Mouse (Mus musculus) CD8-positive naive resting alpha-beta T cell, adult 2 months (primary cell): ENCODE results near the gene Cd86.
A peak's percentile ranks its signal among the peaks of the same experiment; 100 is the strongest.

Experiments used
- DNase-seq, 2 experiments: peaks; one replicate each; pipeline ENCODE4 v3.0.0; 2022; ENCODE audit warnings: low read depth in 2 of 2, low spot score in 2 of 2

The Cd86 gene

DNA sequence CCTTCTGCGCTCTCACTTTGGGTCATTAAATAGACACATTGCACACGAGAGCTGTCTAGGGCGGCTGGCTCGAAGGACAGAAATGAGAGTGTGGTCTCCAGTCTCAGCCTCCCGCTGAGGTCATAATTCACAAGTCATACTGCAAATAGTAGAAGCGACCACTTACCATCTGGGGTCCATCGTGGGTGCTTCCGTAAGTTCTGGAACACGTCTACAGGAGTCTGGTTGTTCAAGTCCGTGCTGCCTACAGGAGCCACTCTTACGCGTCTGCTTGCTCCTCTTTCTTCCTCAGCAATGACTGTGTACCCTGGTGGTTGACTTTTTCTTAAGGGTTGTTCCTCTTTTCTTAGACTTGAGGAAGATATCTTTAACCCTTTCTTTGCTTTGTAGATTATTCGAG is at the start of gene Cd86:
Gene Cd86, minus strand, starts transcription at position 300 of the 400 bp plus-strand sequence.
- DNase-seq, result peak; percentile 16 to 36

GRCm38 (mm10) chr16:36711760-36712159 is 45.9 kb upstream of the Cd86 start:
- DNase-seq, result no peak

GRCm38 (mm10) chr16:36710794-36711193 is 44.9 kb upstream of the Cd86 start:
- peak in 1 of 2 experiments; percentile 35 for DNase-seq

- DNase-seq, result peak in 1 of 2 experiments; percentile 19
These were observed 43.5 kb upstream of the Cd86 start for GRCm38 (mm10) chr16:36709405-36709804.

DNA sequence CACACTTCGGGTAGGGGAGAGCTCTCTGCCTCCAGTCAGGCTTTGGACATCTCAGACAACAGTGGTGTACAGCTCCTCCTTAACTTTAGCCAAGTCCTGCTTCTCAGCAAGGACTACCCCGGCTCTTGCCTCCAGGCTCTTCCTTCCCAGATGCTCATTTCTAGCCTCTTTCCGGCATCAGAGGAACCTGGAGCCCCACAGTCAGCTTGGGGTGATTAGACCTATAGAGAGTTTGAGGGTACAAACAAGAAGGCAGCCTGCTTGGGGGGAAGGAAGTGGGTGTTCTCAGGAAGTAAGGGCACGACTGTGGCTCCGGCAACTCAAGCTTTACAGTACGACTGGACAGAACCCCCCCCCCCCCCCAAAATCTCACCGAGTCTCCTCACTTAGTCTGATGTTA is 42.9 kb upstream of the Cd86 start:
- DNase-seq, result peak in 1 of 2 experiments; percentile 33

DNA sequence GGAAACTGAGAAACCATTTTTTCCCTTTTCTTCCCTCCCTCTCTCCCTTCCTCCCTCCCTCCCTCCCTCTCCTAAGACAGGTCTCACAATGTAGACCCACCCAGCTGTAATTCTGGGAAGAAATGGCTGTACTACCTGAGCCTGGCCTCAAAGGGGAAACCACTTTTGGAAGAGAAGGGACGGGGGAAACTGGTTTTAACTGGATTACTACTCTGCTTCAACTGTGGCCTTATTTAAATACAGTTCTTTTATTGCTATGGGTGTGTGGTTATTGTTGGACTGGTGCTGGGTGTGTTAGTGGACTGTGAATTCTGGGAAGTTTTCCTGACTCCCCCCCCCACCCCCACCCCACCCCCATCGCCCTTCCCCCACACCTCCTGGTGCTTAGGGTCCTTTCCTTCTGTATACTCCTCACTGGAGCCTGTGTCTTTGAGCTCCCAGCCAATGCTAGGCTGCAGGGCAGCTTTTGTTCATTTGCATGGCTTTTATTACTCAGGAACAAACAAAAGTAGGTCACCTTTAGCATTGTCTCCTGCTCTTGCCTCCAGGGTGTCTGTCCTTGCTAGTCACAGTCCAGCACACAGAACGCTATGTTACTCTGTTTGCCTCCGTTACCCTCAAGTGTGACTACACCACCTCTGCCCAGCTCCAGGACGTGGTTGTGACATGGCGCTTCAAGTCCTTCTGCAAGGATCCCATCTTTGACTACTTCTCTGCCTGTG is 42.0 kb upstream of the Cd86 start:
- DNase-seq, result no peak

DNA sequence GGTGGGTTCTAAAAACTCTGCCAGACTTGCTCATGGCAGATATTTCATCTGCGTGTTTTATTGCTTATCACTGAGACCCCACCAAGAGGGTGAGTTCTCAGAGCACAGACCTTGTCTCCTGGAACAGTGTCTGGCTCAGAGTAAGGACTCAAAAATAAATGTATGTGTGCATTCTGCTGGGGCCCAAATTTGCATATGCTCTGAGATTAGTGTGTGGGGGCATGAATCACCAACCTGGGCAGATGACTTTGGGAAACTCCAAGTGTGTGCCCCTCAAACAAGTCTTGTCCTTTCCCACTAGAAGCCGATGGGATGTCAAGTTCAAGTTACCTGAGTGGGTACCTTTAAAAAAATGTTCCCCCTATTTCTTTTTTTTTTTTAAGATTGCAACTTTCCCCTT is 34.6 kb upstream of the Cd86 start:
- no peak for DNase-seq

- no peak for DNase-seq
These were observed 31.4 kb upstream of the Cd86 start for GRCm38 (mm10) chr16:36697331-36697730.

DNA sequence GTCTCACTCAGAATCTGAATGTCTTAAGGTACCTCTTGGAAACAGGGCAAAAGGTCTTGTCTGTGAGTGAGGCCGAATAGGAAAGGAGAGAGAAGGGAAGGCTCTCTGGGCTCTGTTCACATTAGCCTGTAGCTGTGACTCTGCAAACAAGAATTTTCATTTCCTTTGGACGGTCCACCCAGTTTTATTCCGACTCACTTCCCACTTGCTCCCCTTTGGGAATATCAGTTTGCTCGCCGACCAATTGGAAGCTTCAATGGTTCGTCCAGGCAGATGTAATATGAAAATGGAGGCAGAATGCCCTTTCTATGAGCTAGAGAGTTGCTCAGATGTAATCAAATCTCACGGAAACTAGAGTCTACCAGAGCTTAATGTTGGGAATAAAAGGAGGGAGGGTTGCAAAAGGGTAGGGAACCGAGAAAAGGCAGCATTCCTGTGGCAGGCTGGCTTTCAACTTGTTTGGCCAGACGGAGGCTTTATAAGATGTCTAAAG is 29.0 kb upstream of the Cd86 start:
- DNase-seq, result no peak

DNA sequence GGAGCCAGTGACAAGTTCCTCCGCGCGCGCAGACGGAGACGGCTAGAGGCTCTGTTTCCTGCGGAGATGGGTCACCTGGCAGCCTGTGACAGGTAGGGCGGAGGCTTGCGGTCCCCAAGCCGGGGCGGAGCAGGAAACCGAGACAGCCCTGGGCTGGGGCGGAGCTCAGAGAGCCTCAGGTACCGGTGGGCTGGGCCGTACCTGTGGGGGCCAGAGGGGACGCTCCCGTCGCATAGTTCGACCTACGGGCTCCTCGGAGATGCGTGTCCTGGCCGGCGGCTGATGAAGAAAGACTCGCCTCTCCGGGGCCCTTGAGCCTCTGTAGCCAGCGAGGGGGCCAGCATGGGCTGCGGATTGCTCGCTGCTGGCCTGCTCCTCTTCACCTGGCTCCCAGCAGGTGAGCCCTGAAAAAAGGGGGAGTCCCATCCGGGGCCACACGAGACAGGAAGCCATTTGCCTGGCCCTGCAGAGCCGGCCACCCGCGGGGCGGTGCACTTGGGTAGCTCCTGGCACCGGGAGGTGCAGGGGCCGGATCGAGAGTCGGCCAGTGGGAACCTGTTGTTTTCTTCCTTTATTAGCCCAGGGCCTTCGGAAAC is 28.0 kb upstream of the Cd86 start, which contains the start of gene Ildr1:
Gene Ildr1, plus strand, starts transcription at position 161 of the 596 bp plus-strand sequence.
- DNase-seq, result peak; percentile 43 to 51

GRCm38 (mm10) chr16:36691484-36691883 is 25.6 kb upstream of the Cd86 start:
- no peak for DNase-seq

DNA sequence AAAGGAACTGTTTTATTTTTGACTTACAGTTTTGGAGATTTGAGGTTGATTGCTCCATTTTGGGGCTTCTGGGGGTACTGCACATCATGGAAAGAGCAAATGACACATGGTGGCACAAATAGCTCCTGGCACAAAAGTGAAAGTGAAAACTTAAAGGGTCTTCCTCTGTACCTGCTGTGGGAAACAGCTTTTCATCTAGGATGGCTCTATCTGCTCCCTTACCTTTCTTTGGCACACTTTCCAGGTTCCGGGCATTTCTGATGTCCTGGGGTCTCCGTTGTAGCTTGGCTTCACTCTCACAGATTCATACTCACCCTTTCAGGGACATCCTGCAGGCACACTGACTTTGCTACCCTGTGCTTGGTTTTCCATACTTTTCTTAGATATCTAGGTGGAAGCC is 22.2 kb upstream of the Cd86 start:
- DNase-seq, result no peak

GRCm38 (mm10) chr16:36684325-36684918 is 18.5 kb upstream of the Cd86 start:
- no peak for DNase-seq

DNA sequence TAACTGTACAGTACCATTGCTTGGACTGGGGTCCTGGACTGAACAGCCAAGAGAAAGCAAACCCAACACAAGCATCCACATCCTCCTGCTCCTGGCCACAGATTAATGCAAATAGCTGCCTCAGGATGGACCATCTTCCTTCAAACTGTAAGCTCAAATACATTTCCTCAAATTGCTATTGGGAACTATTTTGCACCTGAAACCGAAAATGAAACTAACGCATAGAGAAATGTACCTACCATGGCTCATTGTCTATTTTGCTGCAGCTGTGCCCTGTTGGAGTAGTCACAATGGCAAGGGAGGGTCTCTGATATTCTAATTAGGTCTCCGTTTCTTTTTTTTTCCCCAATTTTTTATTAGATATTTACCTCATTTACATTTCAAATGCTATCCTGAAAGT is 15.9 kb upstream of the Cd86 start:
- no peak for DNase-seq

- no peak for DNase-seq
These were observed 10.0 kb upstream of the Cd86 start for GRCm38 (mm10) chr16:36675902-36676301.

DNA sequence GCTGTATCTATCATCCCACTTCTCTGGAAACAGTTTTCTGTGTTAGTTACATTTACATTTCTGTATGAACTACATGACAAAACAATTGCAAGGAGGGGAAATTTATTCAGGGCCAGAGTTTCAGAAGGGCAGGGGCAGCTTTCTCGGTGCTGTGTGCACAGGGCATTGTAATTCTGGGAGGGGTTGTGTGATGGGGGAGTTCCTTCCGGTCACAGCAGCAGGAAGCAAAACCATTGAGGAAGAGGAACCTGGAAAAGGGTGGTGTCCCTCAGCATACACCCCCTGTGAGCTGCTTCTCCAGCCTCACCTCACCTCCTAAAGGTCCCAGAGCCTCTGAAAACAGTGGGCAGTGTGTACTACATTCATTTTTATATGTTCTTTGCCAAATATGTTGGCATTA is 9.4 kb upstream of the Cd86 start:
- DNase-seq, result no peak

- peak in 1 of 2 experiments; percentile 35 for DNase-seq
These were observed 8.8 kb upstream of the Cd86 start for GRCm38 (mm10) chr16:36674457-36675204.

GRCm38 (mm10) chr16:36673196-36673595 is 7.3 kb upstream of the Cd86 start:
- DNase-seq, result no peak

DNA sequence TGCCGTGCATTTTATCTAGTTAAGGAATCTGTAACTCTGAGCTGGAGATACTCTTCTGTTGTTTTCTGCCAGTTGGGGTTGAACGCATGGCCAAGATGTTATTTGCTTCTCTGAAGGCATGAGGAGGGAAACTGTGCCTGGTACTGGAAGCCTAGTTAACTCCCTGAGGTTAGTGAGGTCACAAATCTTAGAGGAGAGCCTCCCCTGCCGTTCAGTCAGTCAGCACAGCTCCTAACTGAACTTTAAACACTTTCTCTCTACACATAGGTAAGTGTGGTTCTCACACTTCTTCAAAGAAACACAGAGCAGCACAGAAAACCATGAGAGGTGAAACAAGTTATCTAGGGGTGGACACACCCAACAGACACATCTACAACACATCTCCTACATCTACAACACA is 4.7 kb upstream of the Cd86 start:
- DNase-seq, result no peak

GRCm38 (mm10) chr16:36666448-36667017 is 652 bp upstream of the Cd86 start:
- DNase-seq, result peak; percentile 26 to 40

DNA sequence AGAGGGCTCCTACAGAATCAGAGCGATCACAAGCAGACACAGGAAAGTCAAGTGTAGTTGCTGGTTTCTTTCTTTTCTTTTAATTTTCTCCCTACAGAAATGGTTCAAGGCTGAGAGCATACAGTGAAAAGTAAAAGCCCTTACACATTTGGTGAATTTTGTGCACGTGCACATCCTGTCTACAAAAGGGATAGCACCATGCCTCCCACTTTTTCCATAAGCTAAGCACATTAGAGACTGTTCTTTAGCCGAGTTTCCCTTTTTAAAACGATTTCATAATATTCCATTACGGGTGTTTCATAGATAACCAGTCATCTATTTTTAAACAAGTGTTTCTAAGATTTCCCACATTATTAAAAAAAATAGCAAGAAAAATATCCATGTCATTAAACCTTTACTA is 2.4 kb downstream of the Cd86 start:
- no peak for DNase-seq
